Mouse (Mus musculus) megakaryocyte, embryonic 14.5 days (primary cell): ENCODE results near the gene Mycn.

Experiments used
- FLI1 ChIP-seq: IDR thresholded peaks from 2 replicates; pipeline ENCODE4 v1.6.1; 2012; ENCODE audit warnings: low read length, inconsistent platforms, mixed read lengths
- GATA1 ChIP-seq: IDR thresholded peaks from 3 replicates; pipeline ENCODE4 v1.6.1; 2012; ENCODE audit warnings: mixed read lengths, low read length, inconsistent platforms, borderline replicate concordance

- TF ChIP-seq GATA1 (no peak), FLI1 (no peak)
Measured at GRCm38 (mm10) chr12:12983032-12983431, 41.3 kb upstream of the Mycn start.
